Mouse (Mus musculus) kidney, adult 2 months (tissue): ENCODE measurements around the gene Mtmr14.

ENCODE experiments used
- CTCF ChIP-seq: fragments of 200-500 bp; conservative IDR thresholded peaks from 2 replicates; pipeline ENCODE4 v1.5.1; 2011; ENCODE audit warnings: low read depth, mild to moderate bottlenecking, control low read depth, low read length, moderate library complexity, mixed read lengths; ENCODE audit not compliant: insufficient read depth, insufficient read length
- POLR2A ChIP-seq: fragments of 200-500 bp; IDR thresholded peaks from one replicate; pipeline ENCODE4 v1.6.1; 2011; ENCODE audit warnings: low read depth, low read length, control low read depth

GRCm38 (mm10) chr6:113264429-113264828 is 26.8 kb downstream of the Mtmr14 start:
- TF ChIP-seq POLR2A (no peak), CTCF (no peak)
